Mouse (Mus musculus) liver, embryonic 14 days (tissue): Measurements from ENCODE around the gene Stard8. TPM values are rescaled to one million over a fixed set of nuclear protein-coding genes. Genes with fewer than 3 reads are reported as not detected.

ENCODE experiments used
- polyA plus RNA-seq: library from polyadenylated mRNA; depleted of rRNA; stranded (reverse); fragments of >200 nt; gene quantifications from 2 replicates; pipeline ENCODE4 v1.2.3, GENCODE M21; 2012; rRNA removed

Gene Stard8
- 2.4 and 2.5 TPM in 2 replicates for polyA plus RNA-seq

DNA sequence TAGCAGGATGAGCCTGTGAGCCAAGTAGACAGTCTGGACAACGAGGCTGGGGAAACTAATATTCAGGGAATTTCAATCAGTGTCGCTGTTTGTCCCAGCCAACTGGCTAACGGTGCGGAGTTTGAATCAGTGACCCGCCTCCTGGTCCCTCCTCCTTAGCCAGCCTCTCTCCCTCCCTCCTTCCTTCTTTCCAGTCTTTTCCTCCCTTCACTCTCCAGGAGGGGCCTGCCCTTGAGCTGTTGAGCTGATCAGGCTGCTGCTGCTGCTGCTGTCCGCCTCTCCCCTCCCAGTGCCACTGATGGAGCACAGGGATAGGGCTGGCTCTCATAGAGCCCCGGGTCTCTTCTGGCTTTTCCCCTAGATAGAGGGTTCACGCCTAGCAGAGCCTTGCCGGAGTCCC lies at the start of gene Stard8:
Gene Stard8 (plus strand): TSS at position 203 of the 400 bp plus-strand sequence.

Other genes with a start within 250 kb of the Stard8 start
- gene Ophn1, start 112.2 kb upstream of the Stard8 start, polyA plus RNA-seq, result 0.48 and 0.51 TPM in 2 replicates
- 7.0 and 9.0 TPM in 2 replicates for gene Yipf6, start 66.9 kb upstream of the Stard8 start, polyA plus RNA-seq
- 3.7 TPM in 2 replicates for gene Efnb1, start 132.9 kb downstream of the Stard8 start, polyA plus RNA-seq